Mouse (Mus musculus): ENCODE results near the gene Fam131b. TPM values are rescaled to one million over a fixed set of nuclear protein-coding genes. Genes with fewer than 3 reads are reported as not detected.

Gene Fam131b
- polyA plus RNA-seq, 1 experiment from 2014 or later, result not detected

GRCm38 (mm10) chr6:42348281-42349005, 24.0 kb upstream of the Fam131b start:
- Histone ChIP-seq H3K4me1 (replicated peaks) (peaks cover 40% of the 10 kb centered on the region), H3K4me3 (replicated peaks) (no peak overlapping the region; the same call in 1 of the 2 replicates), H3K27ac (replicated peaks) (no peak overlapping the region), H3K27me3 (peaks cover 15% of the 10 kb centered on the region; the same call in 1 of the 2 replicates), H3K4me2 (peak overlapping the region; percentile 80), H3K36me3 (replicated peaks) (no peaks in the 10 kb centered on the region), H3K9ac (no peak overlapping the region), H3K9me3 (replicated peaks) (no peaks in the 10 kb centered on the region)
- no peak for ATAC-seq (ENCODE audit: insufficient read depth)
- 37% methylated on average over 12 of the region's 12 CpGs for WGBS (ENCODE audit: insufficient replicate concordance)

- peaks cover 9% of the 10 kb centered on the region; the same call in 1 of the 2 replicates for H3K4me1 ChIP-seq (replicated peaks)
These were observed 19.8 kb upstream of the Fam131b start for GRCm38 (mm10) chr6:42344255-42344654.

DNA sequence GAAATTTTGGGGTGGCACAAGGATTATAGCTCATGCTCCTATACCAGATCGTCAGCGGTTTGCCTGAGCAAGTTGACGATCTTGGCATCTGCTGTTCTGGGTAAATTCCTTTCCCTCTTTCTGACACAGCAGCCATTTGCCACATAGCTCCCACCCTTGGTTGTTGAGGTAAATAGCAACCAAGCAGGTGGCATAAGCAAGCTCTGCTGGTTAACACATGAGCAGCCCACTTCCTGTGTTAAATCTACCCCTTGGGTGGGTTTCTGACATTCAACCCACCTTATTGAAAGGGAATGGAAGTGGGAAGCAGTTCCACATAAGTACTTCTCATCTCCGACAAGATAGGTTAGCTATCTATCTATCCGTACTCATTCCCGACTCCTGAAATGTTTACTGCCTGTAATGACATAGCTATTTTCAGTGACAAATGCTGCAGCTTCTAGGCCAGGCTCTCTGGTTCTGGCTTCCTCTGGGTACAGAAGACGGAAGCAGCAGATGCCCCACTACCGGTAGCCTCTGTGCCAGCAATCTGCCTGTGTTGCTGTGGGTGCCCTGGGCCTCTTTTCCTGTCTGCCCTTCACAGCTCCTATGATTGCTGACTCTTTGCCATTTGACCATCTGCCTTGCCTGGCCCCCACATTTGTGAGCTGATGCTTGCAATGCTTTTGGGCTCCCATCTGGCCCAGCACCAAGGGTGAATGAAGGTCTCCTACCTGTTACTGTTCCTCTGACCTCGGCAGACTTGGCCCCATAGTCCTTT, 19.1 kb upstream of the Fam131b start:
- Histone ChIP-seq H3K27ac (replicated peaks) (no peak overlapping the region), H3K4me3 (replicated peaks) (no peak overlapping the region), H3K4me2 (no peak overlapping the region), H3K9me3 (replicated peaks) (no peaks in the 10 kb centered on the region), H3K4me1 (replicated peaks) (0 out of 2 replicates have a peak, but pooled peaks cover 4% of the 10 kb centered on the region), H3K9ac (no peak overlapping the region), H3K27me3 (no peaks in the 10 kb centered on the region), H3K36me3 (replicated peaks) (no peaks in the 10 kb centered on the region)
- no peak for ATAC-seq (ENCODE audit: insufficient read depth)
- WGBS (ENCODE audit: insufficient replicate concordance), result 61% methylated on average over 9 of the region's 9 CpGs

More at GRCm38 (mm10) chr6:42344255-42344654, 19.8 kb upstream of the Fam131b start:
- Histone ChIP-seq H3K4me3 (replicated peaks) (no peak overlapping the region), H3K36me3 (replicated peaks) (no peaks in the 10 kb centered on the region), H3K27ac (replicated peaks) (no peak overlapping the region), H3K9ac (no peak overlapping the region), H3K27me3 (0 out of 2 replicates have a peak, but pooled peaks cover under 1% of the 10 kb centered on the region), H3K4me2 (no peak overlapping the region), H3K9me3 (replicated peaks) (no peaks in the 10 kb centered on the region)
- 56% methylated on average over 1 of the region's 1 CpGs for WGBS (ENCODE audit: insufficient replicate concordance)
- no peak for ATAC-seq (ENCODE audit: insufficient read depth)

GRCm38 (mm10) chr6:42342171-42342570, 17.7 kb upstream of the Fam131b start:
- Histone ChIP-seq H3K27me3 (no peaks in the 10 kb centered on the region), H3K4me3 (replicated peaks) (no peak overlapping the region), H3K4me2 (no peak overlapping the region), H3K9ac (no peak overlapping the region), H3K9me3 (replicated peaks) (no peaks in the 10 kb centered on the region), H3K4me1 (replicated peaks) (no peaks in the 10 kb centered on the region), H3K27ac (replicated peaks) (no peak overlapping the region), H3K36me3 (replicated peaks) (no peaks in the 10 kb centered on the region)
- ATAC-seq (ENCODE audit: insufficient read depth), result no peak
- 29% methylated on average over 1 of the region's 1 CpGs for WGBS (ENCODE audit: insufficient replicate concordance)

DNA sequence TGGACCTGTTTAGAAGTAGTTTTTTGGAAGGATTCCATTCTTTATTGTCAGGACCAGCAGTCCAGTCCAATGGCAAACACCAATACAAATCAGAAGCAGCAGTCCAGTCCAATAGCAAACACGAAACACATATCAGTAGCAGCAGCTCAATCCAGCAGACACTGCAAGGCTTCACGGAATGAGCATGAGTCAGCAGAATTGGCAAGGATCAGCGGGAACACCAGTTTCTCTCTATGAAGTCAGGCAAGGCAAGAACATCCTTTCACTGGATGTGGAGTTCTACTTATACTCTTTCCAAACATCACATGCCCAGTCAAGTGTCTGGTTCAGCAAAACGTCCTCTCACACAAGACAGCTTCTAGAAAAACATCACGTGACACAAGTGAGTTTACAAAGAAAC, 15.5 kb upstream of the Fam131b start:
- H3K4me3 ChIP-seq (replicated peaks), result no peak overlapping the region
- no peak for ATAC-seq (ENCODE audit: insufficient read depth)
- no peaks in the 10 kb centered on the region for H3K4me1 ChIP-seq (replicated peaks)
- H3K9ac ChIP-seq, result no peak overlapping the region
- 57% methylated on average over 5 of the region's 5 CpGs for WGBS (ENCODE audit: insufficient replicate concordance)
- no peaks in the 10 kb centered on the region for H3K9me3 ChIP-seq (replicated peaks)
- no peaks in the 10 kb centered on the region for H3K27me3 ChIP-seq
- no peak overlapping the region for H3K27ac ChIP-seq (replicated peaks)
- no peak overlapping the region for H3K4me2 ChIP-seq
- no peaks in the 10 kb centered on the region for H3K36me3 ChIP-seq (replicated peaks)

GRCm38 (mm10) chr6:42339189-42339588, 14.7 kb upstream of the Fam131b start:
- ATAC-seq (ENCODE audit: insufficient read depth), result no peak
- 48% methylated on average over 2 of the region's 2 CpGs for WGBS (ENCODE audit: insufficient replicate concordance)

GRCm38 (mm10) chr6:42330946-42331345, 6.5 kb upstream of the Fam131b start:
- ATAC-seq (ENCODE audit: insufficient read depth), result no peak
- no peaks in the 10 kb centered on the region for H3K9me3 ChIP-seq (replicated peaks)
- peaks cover 6% of the 10 kb centered on the region; the same call in 1 of the 2 replicates for H3K4me1 ChIP-seq (replicated peaks)
- H3K9ac ChIP-seq, result no peak overlapping the region
- WGBS (ENCODE audit: insufficient replicate concordance), result 70% methylated on average over 3 of the region's 3 CpGs
- H3K27me3 ChIP-seq, result peaks cover 1% of the 10 kb centered on the region
- H3K27ac ChIP-seq (replicated peaks), result no peak overlapping the region
- H3K36me3 ChIP-seq (replicated peaks), result no peaks in the 10 kb centered on the region
- no peak overlapping the region for H3K4me2 ChIP-seq
- H3K4me3 ChIP-seq (replicated peaks), result no peak overlapping the region

More at GRCm38 (mm10) chr6:42339189-42339588, 14.7 kb upstream of the Fam131b start:
- H3K27me3 ChIP-seq, result no peaks in the 10 kb centered on the region
- H3K4me2 ChIP-seq, result no peak overlapping the region
- no peak overlapping the region for H3K9ac ChIP-seq
- H3K4me1 ChIP-seq (replicated peaks), result no peaks in the 10 kb centered on the region
- no peaks in the 10 kb centered on the region for H3K9me3 ChIP-seq (replicated peaks)
- H3K27ac ChIP-seq (replicated peaks), result no peak overlapping the region
- H3K36me3 ChIP-seq (replicated peaks), result no peaks in the 10 kb centered on the region
- H3K4me3 ChIP-seq (replicated peaks), result no peak overlapping the region

DNA sequence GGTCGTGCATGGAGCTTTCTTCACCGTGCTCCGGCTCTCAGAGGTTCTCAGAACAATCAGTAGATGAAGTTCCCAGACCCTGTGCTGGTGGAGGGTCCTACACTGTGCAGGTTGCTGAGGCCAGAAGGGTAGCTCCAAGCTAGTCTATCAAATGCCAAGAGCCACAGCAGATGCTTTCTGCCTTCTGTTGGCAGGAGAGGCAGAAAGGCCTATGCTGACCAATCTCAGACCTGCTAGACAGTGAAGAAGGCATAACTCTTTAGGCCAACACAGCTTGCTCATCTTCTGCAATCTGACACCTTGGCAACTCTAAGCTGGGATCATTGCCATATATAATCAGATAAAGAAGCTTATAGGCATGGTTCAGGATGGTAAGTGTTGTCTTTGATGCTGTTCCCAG, 5.8 kb upstream of the Fam131b start:
- peaks cover 6% of the 10 kb centered on the region; the same call in 1 of the 2 replicates for H3K4me1 ChIP-seq (replicated peaks)
- no peak for ATAC-seq (ENCODE audit: insufficient read depth)
- no peak overlapping the region for H3K27ac ChIP-seq (replicated peaks)
- 65% methylated on average over 3 of the region's 3 CpGs for WGBS (ENCODE audit: insufficient replicate concordance)
- H3K9me3 ChIP-seq (replicated peaks), result no peaks in the 10 kb centered on the region
- no peak overlapping the region for H3K4me2 ChIP-seq
- H3K27me3 ChIP-seq, result peaks cover 9% of the 10 kb centered on the region
- H3K4me3 ChIP-seq (replicated peaks), result no peak overlapping the region
- no peak overlapping the region for H3K9ac ChIP-seq
- H3K36me3 ChIP-seq (replicated peaks), result no peaks in the 10 kb centered on the region

GRCm38 (mm10) chr6:42328757-42329156, 4.3 kb upstream of the Fam131b start:
- Histone ChIP-seq H3K4me2 (no peak overlapping the region), H3K9me3 (replicated peaks) (no peaks in the 10 kb centered on the region), H3K27me3 (peaks cover 23% of the 10 kb centered on the region), H3K9ac (no peak overlapping the region), H3K27ac (replicated peaks) (no peak overlapping the region), H3K36me3 (replicated peaks) (no peaks in the 10 kb centered on the region), H3K4me1 (replicated peaks) (peaks cover 17% of the 10 kb centered on the region), H3K4me3 (replicated peaks) (no peak overlapping the region)
- WGBS (ENCODE audit: insufficient replicate concordance), result 23% methylated on average over 3 of the region's 3 CpGs
- no peak for ATAC-seq (ENCODE audit: insufficient read depth)

DNA sequence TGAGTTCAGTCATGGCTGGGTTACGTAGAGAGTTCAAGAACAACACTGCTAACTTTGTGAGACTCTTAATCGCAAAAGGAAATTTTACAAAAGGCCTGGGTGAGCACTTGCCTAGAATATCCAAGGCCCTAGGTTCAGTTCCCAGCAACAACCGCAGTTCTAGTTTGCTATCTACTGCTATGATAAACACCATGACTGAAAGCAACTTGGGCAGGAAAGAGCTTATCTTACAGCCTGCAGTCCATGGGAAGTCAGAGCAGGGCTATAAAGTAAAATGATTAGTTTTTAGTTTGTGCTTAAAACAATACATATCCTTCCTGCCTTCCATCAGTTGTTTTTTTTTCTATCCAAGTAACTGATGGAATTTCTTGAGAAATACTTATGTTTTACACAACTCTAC, 2.1 kb upstream of the Fam131b start:
- WGBS (ENCODE audit: insufficient replicate concordance), result 42% methylated on average over 3 of the region's 3 CpGs
- Histone ChIP-seq H3K9ac (no peak overlapping the region), H3K4me3 (replicated peaks) (no peak overlapping the region), H3K4me1 (replicated peaks) (peaks cover 17% of the 10 kb centered on the region), H3K27me3 (peaks cover 46% of the 10 kb centered on the region), H3K9me3 (replicated peaks) (no peaks in the 10 kb centered on the region), H3K36me3 (replicated peaks) (no peaks in the 10 kb centered on the region), H3K4me2 (no peak overlapping the region), H3K27ac (replicated peaks) (no peak overlapping the region)
- no peak for ATAC-seq (ENCODE audit: insufficient read depth)

- H3K9ac ChIP-seq, result no peak overlapping the region
- H3K4me3 ChIP-seq (replicated peaks), result peak overlapping the region; percentile 40; the same call in 1 of the 2 replicates
- H3K4me1 ChIP-seq (replicated peaks), result peaks cover 17% of the 10 kb centered on the region
These were observed 796 bp upstream of the Fam131b start for GRCm38 (mm10) chr6:42325268-42325609.

More at GRCm38 (mm10) chr6:42325268-42325609, 796 bp upstream of the Fam131b start:
- Histone ChIP-seq H3K9me3 (replicated peaks) (no peaks in the 10 kb centered on the region), H3K27me3 (peaks cover 56% of the 10 kb centered on the region), H3K36me3 (replicated peaks) (no peaks in the 10 kb centered on the region), H3K27ac (replicated peaks) (no peak overlapping the region), H3K4me2 (peak overlapping the region; percentile 62)
- ATAC-seq (ENCODE audit: insufficient read depth), result no peak
- WGBS (ENCODE audit: insufficient replicate concordance), result 7% methylated on average over 7 of the region's 7 CpGs
